Mouse (Mus musculus) myocyte (in vitro differentiated cells): ENCODE data around the gene Cox7a2.

ENCODE experiments used
- CEBPB ChIP-seq: IDR thresholded peaks from 2 replicates; pipeline ENCODE4 v1.6.1; 2011; ENCODE audit warnings: mild to moderate bottlenecking, moderate library complexity; ENCODE audit not compliant: poor library complexity, insufficient read depth, severe bottlenecking
- MAX ChIP-seq: IDR thresholded peaks from one replicate; pipeline ENCODE4 v1.6.1; 2011; ENCODE audit warnings: low read depth, mild to moderate bottlenecking, control low read depth
- MYOD1 ChIP-seq, 3 experiments: IDR thresholded peaks; one replicate each; pipeline ENCODE4 v1.6.1; 2011; ENCODE audit warnings: control low read depth in 2 of 3, low read depth in 2 of 3, mild to moderate bottlenecking in 2 of 3, moderate library complexity in 1 of 3; ENCODE audit not compliant: insufficient read length in 2 of 3, control insufficient read depth in 1 of 3
- MYOG ChIP-seq, 3 experiments: IDR thresholded peaks; one replicate each; pipeline ENCODE4 v1.6.1; 2011; ENCODE audit warnings: control low read depth in 2 of 3, low read depth in 2 of 3, mild to moderate bottlenecking in 2 of 3; ENCODE audit not compliant: insufficient read length in 2 of 3, control insufficient read depth in 1 of 3, insufficient read depth in 1 of 3
- POLR2A ChIP-seq: IDR thresholded peaks from one replicate; pipeline ENCODE4 v1.6.1; 2011; ENCODE audit warnings: low read depth, mild to moderate bottlenecking, control low read depth, moderate library complexity; ENCODE audit not compliant: insufficient read length
- POLR2AphosphoS2 ChIP-seq: IDR thresholded peaks from one replicate; pipeline ENCODE4 v1.6.1; 2011; ENCODE audit warnings: low read depth, control low read depth; ENCODE audit not compliant: insufficient read length
- REST ChIP-seq: IDR thresholded peaks from one replicate; pipeline ENCODE4 v1.6.1; 2011; ENCODE audit warnings: mild to moderate bottlenecking, control low read depth, moderate library complexity; ENCODE audit not compliant: insufficient read depth, insufficient read length
- TCF12 ChIP-seq: IDR thresholded peaks from one replicate; pipeline ENCODE4 v1.6.1; 2011; ENCODE audit warnings: mild to moderate bottlenecking, control low read depth; ENCODE audit not compliant: poor library complexity, insufficient read depth, severe bottlenecking
- TCF3 ChIP-seq: IDR thresholded peaks from one replicate; pipeline ENCODE4 v1.6.1; 2011; ENCODE audit warnings: low read depth, control low read depth; ENCODE audit not compliant: insufficient read length
- USF1 ChIP-seq: IDR thresholded peaks from one replicate; pipeline ENCODE4 v1.6.1; 2011; ENCODE audit warnings: low read depth, mild to moderate bottlenecking, control low read depth, moderate library complexity

- TF ChIP-seq POLR2AphosphoS2: no peak
- TF ChIP-seq MYOG (IDR thresholded peaks at IDR 0.05; ENCODE audit: control insufficient read depth in 1 of 3, insufficient read depth in 1 of 3, insufficient read length in 2 of 3, low read depth in 2 of 3): no peak
- TF ChIP-seq POLR2A: no peak
- TF ChIP-seq USF1: peak; percentile 11
- TF ChIP-seq CEBPB: no peak
- TF ChIP-seq TCF12: no peak
- TF ChIP-seq MYOD1 (IDR thresholded peaks at IDR 0.05; ENCODE audit: control insufficient read depth in 1 of 3, insufficient read length in 2 of 3, low read depth in 2 of 3): no peak
- no peak for TF ChIP-seq MAX
- no peak for TF ChIP-seq REST
- no peak for TF ChIP-seq TCF3
Observed at GRCm38 (mm10) chr9:79805426-79805825, 45.7 kb upstream of the Cox7a2 start.
